Mouse (Mus musculus) liver, adult 2 months (tissue): ENCODE measurements around the gene Fam228b. TPM values are rescaled to one million over a fixed set of nuclear protein-coding genes. Genes with fewer than 3 reads are reported as not detected.

Source experiments
- DNase-seq: peaks from one replicate; pipeline ENCODE4 v3.0.0-alpha.2; 2011; ENCODE audit warnings: low read depth, low spot score; ENCODE audit errors: extremely low read depth
- H3K27ac ChIP-seq: fragments of 200-500 bp; replicated peaks from 2 replicates; pipeline ENCODE4 v1.5.1; 2012; ENCODE audit warnings: low read depth, mild to moderate bottlenecking, control low read depth, inconsistent platforms, low read length; ENCODE audit not compliant: insufficient read depth
- H3K27me3 ChIP-seq: fragments of 200-500 bp; 2 replicates; pipeline ENCODE4 v1.6.1; 2012; ENCODE audit warnings: mild to moderate bottlenecking, moderate library complexity, low read length, inconsistent platforms; ENCODE audit not compliant: control insufficient read depth, insufficient read depth
- H3K36me3 ChIP-seq: fragments of 200-500 bp; 2 replicates; pipeline ENCODE4 v1.6.1; 2012; ENCODE audit warnings: low read length, inconsistent platforms; ENCODE audit not compliant: control insufficient read depth, insufficient read depth
- H3K4me1 ChIP-seq: fragments of 200-500 bp; 2 replicates; pipeline ENCODE4 v1.6.1; 2011; ENCODE audit warnings: low read length; ENCODE audit not compliant: control insufficient read depth, insufficient read depth
- H3K4me3 ChIP-seq: fragments of 200-500 bp; 2 replicates; pipeline ENCODE4 v1.5.1; 2011; ENCODE audit warnings: low read depth, mild to moderate bottlenecking, control low read depth, low read length, moderate library complexity; ENCODE audit not compliant: insufficient read depth
- H3K79me2 ChIP-seq: fragments of 200-500 bp; 2 replicates; pipeline ENCODE4 v1.6.1; 2012; ENCODE audit warnings: inconsistent platforms, mild to moderate bottlenecking, low read length, moderate library complexity; ENCODE audit not compliant: control insufficient read depth, insufficient read depth
- H3K9ac ChIP-seq: fragments of 200-500 bp; 2 replicates; pipeline ENCODE4 v1.6.1; 2012; ENCODE audit warnings: low read depth, mild to moderate bottlenecking, control low read depth, inconsistent platforms, low read length
- CTCF ChIP-seq: fragments of 200-500 bp; IDR thresholded peaks from 2 replicates; pipeline ENCODE4 v1.5.1; 2011; ENCODE audit warnings: low read depth, low read length, control low read depth
- POLR2A ChIP-seq: fragments of 200-500 bp; IDR thresholded peaks from 2 replicates; pipeline ENCODE4 v1.6.1; 2011; ENCODE audit warnings: low read length, control low read depth; ENCODE audit not compliant: insufficient read depth; ENCODE audit errors: extremely low read depth
- WGBS: fragments of 180-500 bp; shearing (Covaris S2); methylation state at CpG from one replicate; pipeline ENCODE4 v1.1.7; 2018; 5-methylcytosine and 5-hydroxymethylcytosine counted together
- polyA plus RNA-seq: library from polyadenylated mRNA; depleted of rRNA; stranded (reverse); fragments of >200 nt; gene quantifications from 2 replicates; pipeline ENCODE4 v1.2.3, GENCODE M21; 2012
- total RNA-seq: library from RNA; depleted of rRNA; stranded (reverse); fragments of >200 nt; gene quantifications from 2 replicates; pipeline ENCODE4 v1.2.3, GENCODE M21; 2014

Gene Fam228b
- total and polyA plus RNA-seq, 2 experiments, result 0.81 to 1.8 TPM

DNA sequence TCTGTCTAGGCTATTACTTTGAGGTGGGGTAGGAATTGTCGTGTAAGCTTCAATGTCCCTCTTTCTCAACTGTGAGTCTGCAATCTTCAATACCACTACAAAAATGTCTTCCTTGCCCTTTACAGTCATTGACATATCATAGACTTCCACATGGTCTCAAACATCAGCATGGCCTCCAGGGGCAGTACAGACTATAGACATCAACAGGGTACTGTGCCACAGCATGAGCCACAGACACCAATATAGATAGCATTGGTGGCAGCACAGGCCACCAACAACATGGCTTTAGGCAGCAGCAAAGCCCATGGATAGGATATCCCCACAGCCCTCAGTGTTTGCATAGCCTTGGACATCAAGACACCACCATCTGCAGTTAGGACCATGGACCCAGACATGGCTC lies 12.2 kb upstream of the Fam228b start:
- no peaks in the 10 kb centered on the region for H3K79me2 ChIP-seq
- DNase-seq, result no peak
- no peaks in the 10 kb centered on the region for H3K36me3 ChIP-seq
- TF ChIP-seq CTCF (no peak), POLR2A (no peak)
- 100% methylated on average over 1 of the region's 1 CpGs for WGBS
- H3K9ac ChIP-seq, result no peak overlapping the region
- H3K4me3 ChIP-seq, result no peak overlapping the region
- H3K27me3 ChIP-seq, result no peaks in the 10 kb centered on the region
- H3K4me1 ChIP-seq, result no peaks in the 10 kb centered on the region
- no peak overlapping the region for H3K27ac ChIP-seq

- Histone ChIP-seq H3K36me3 (no peaks in the 10 kb centered on the region), H3K4me1 (no peaks in the 10 kb centered on the region), H3K79me2 (no peaks in the 10 kb centered on the region), H3K27me3 (no peaks in the 10 kb centered on the region), H3K4me3 (no peak overlapping the region), H3K9ac (no peak overlapping the region), H3K27ac (no peak overlapping the region)
- TF ChIP-seq CTCF (no peak), POLR2A (no peak)
- no peak for DNase-seq
- WGBS, result 66% methylated on average over 2 of the region's 2 CpGs
Observed at GRCm38 (mm10) chr12:4780245-4780644, 11.2 kb upstream of the Fam228b start.

DNA sequence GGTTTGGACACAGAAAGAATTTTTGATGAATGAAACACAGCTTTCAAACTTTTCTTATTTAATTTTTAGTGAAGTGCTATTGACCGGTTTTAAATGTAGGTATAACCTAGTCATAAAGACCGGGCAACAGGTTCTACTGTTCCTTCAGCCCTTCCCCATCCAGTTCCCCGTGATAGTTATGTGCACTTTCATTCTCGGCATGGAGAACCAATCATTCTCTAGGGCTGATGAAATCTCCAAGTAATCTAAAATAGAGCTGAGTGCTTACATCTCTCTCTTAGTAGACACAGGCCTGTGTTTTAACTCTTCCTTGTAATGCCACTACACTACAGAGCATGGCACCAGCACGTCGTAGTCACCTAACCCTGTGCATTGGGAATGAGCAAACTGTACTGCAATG lies 8.7 kb upstream of the Fam228b start:
- WGBS, result 83% methylated on average over 6 of the region's 6 CpGs
- H3K27me3 ChIP-seq, result no peaks in the 10 kb centered on the region

GRCm38 (mm10) chr12:4775588-4775949 lies 6.5 kb upstream of the Fam228b start:
- DNase-seq, result no peak
- no peak for TF ChIP-seq CTCF
- no peak for TF ChIP-seq POLR2A
- no peaks in the 10 kb centered on the region for H3K36me3 ChIP-seq
- no peaks in the 10 kb centered on the region for H3K79me2 ChIP-seq
- no peak overlapping the region for H3K27ac ChIP-seq
- WGBS, result 76% methylated on average over 9 of the region's 9 CpGs
- H3K27me3 ChIP-seq, result no peaks in the 10 kb centered on the region
- no peak overlapping the region for H3K9ac ChIP-seq
- no peak overlapping the region for H3K4me3 ChIP-seq
- no peaks in the 10 kb centered on the region for H3K4me1 ChIP-seq

More for the DNA sequence above, 8.7 kb upstream of the Fam228b start:
- Histone ChIP-seq H3K4me3 (no peak overlapping the region), H3K79me2 (no peaks in the 10 kb centered on the region), H3K36me3 (no peaks in the 10 kb centered on the region), H3K4me1 (no peaks in the 10 kb centered on the region), H3K27ac (no peak overlapping the region), H3K9ac (no peak overlapping the region)
- no peak for TF ChIP-seq POLR2A
- TF ChIP-seq CTCF, result no peak
- no peak for DNase-seq

GRCm38 (mm10) chr12:4774895-4775587 lies 6.0 kb upstream of the Fam228b start:
- TF ChIP-seq CTCF, result no peak
- Histone ChIP-seq H3K36me3 (no peaks in the 10 kb centered on the region), H3K9ac (no peak overlapping the region), H3K4me1 (no peaks in the 10 kb centered on the region), H3K79me2 (no peaks in the 10 kb centered on the region), H3K27me3 (no peaks in the 10 kb centered on the region), H3K4me3 (no peak overlapping the region), H3K27ac (no peak overlapping the region)
- no peak for DNase-seq
- 91% methylated on average over 8 of the region's 8 CpGs for WGBS

- Histone ChIP-seq H3K4me3 (peak overlapping the region; percentile 91), H3K27me3 (no peaks in the 10 kb centered on the region), H3K27ac (peak overlapping the region; percentile 11; the same call in 1 of the 2 replicates), H3K4me1 (peaks cover 2% of the 10 kb centered on the region; the same call in 1 of the 2 replicates), H3K36me3 (no peaks in the 10 kb centered on the region), H3K79me2 (no peaks in the 10 kb centered on the region), H3K9ac (peak overlapping the region; percentile 28; the same call in 1 of the 2 replicates)
- TF ChIP-seq POLR2A (no peak), CTCF (no peak)
- DNase-seq, result no peak
- 29% methylated on average over 13 of the region's 13 CpGs for WGBS
Observed at GRCm38 (mm10) chr12:4769333-4769723, 261 bp upstream of the Fam228b start.
